Mouse (Mus musculus) heart, adult 18-20 months (tissue): Measurements from ENCODE around the gene Naglu. TPM values are rescaled to one million over a fixed set of nuclear protein-coding genes. Genes with fewer than 3 reads are reported as not detected.
A peak's percentile ranks its signal among the peaks of the same experiment; 100 is the strongest.

Experiments used
- DNase-seq, 2 experiments: peaks; one replicate each; pipeline ENCODE4 v3.0.0; 2021 to 2022; ENCODE audit warnings: mixed read lengths in 1 of 2
- long read RNA-seq, 2 experiments: library from polyadenylated mRNA; stranded (forward); transcript quantifications; one replicate each; pipeline ENCODE4 v2.0.0; 2021
- total RNA-seq, 2 experiments: library from RNA; stranded (reverse); gene quantifications; 2 replicates each; pipeline ENCODE4 v1.2.3; 2021

The Naglu gene
- total RNA-seq: 1 to 10 TPM; 7.2 to 8.4 TPM
- long read RNA-seq, experiment 1, transcript Naglu-201 (6 exons, 2,560 nt): major isoform, 10 of 11 reads
- long read RNA-seq, experiment 1, partial matches to known transcripts: 0 of 11 reads
- long read RNA-seq, experiment 1, other reads (novel, unspliced or antisense): 1 of 11 reads
- long read RNA-seq, experiment 2, partial matches to known transcripts: 0 of 1 reads
- long read RNA-seq, experiment 2, other reads (novel, unspliced or antisense): 0 of 1 reads

DNA sequence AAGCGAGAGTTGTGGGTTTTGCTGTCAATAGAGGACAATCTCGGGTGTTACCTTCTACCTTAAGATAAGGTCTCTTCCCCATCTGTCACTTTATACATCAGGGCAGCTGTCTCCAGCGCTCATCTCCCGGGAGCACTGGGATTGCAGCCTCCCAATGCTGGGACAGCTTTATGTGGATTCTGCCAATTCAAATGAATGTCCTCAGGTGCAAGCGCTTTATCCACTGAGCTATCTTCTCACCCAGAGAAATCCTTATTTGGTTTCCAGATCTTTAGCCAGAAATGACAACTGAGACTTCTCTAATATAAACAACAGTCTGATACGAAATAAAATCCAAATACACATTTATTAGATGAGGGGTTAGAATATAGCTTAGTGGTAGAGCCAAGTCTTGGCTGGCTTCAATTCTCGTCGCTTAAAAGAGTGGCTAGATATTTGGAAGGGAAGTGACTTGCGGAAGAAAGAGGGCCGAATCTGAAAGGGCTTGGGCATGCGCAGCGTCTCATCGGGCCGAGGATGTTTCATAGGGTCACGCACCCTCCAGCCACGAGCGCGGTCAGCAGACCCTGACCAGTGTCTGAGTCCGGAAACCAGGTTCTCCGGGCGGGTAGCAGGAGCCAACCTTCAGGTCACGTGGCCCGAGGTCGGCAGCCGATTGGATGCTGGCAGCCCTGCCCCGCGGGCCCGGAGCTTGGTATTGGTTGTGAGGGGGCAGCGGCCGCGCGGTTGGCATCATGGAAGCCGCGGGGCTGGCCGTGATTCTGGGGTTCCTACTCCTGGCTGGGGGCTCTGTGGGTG lies at the start of gene Naglu:
TSS of gene Naglu (plus strand) at position 622 of the 798 bp plus-strand sequence.
- peak; percentile 96 to 98 for DNase-seq

GRCm38 (mm10) chr11:101023371-101023770 lies 46.4 kb upstream of the Naglu start:
- peak in 1 of 2 experiments; percentile 22 for DNase-seq

GRCm38 (mm10) chr11:101024001-101024400 lies 45.8 kb upstream of the Naglu start:
- no peak for DNase-seq

GRCm38 (mm10) chr11:101027121-101027520 lies 42.7 kb upstream of the Naglu start:
- DNase-seq: no peak

DNA sequence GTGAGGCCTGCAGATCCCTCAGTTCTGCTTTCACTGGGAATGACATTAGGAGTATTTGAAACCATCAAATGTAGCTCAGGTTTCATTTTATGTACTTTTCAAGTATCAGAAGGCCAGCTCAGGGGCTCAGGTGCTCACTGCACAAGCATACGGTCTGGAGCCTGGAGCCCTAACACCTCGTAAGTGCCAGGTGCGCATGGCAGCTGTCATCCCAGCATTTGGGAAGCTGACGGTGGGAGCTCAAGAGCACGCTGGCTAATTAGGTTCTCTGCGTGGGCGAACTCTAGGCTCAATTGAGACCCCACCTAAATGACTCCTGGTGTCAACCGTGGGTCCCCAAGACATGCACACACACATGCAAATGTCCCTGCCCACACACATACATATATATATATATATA lies 40.5 kb upstream of the Naglu start:
- DNase-seq: no peak

- DNase-seq: no peak
Measured at GRCm38 (mm10) chr11:101030136-101030807, 39.5 kb upstream of the Naglu start.

DNA sequence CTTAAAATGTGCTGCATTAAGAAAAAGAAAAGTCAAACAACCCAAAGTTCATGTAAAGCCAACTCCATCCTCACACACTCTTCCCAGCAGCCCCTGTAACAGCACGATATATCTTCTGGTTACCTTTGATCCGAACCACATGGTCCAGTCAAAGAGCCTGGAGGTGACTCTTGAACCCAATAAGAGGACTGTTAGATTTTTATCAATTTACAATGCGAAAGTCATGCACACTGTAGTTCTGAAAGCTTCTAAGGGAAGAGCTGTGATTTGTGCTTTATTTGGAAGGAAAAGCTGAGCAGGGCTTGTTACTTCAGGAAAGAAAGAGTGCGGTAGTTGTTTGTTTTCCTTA lies 39.0 kb upstream of the Naglu start:
- no peak for DNase-seq

DNA sequence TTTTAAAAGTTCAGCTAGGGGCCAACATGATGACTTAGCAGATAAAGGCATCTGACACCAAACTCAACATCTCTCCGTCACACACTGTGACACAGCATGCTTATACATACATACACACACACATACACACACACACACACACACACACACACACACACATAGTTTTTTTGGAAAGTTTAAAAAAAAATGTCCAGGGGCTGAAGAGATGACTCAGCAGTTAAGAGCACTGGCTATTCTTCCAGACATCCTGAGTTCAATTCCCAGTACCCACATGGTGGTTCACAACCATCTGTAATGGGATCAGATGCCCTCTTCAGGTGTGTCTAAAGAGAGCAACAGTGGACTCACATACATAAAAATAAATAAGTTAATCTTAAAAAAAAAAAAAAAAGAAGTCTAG lies 38.3 kb upstream of the Naglu start:
- no peak for DNase-seq

GRCm38 (mm10) chr11:101033856-101034500 lies 35.8 kb upstream of the Naglu start:
- DNase-seq: no peak

GRCm38 (mm10) chr11:101034614-101035327 lies 35.0 kb upstream of the Naglu start:
- DNase-seq: peak in 1 of 2 experiments; percentile 18

DNA sequence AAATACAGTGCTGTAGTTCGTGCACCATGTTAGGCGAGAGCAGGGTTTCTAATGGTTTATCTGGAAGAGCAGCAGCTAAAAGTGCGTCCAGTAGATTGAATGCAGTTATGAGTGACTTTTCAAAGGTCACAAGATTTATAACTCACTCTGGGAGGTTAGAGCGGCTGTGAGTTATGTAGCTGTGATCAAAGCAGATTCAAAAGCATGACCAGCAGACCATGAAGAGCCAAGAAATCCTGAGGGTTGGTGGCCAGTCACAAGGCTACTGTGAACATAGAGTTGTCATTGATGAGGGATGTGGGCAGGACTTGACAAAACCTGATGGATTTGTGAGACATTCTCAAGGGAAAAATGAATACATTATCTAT lies 34.5 kb upstream of the Naglu start:
- DNase-seq: no peak

- DNase-seq: no peak
Measured at GRCm38 (mm10) chr11:101037795-101038194, 32.0 kb upstream of the Naglu start.

DNA sequence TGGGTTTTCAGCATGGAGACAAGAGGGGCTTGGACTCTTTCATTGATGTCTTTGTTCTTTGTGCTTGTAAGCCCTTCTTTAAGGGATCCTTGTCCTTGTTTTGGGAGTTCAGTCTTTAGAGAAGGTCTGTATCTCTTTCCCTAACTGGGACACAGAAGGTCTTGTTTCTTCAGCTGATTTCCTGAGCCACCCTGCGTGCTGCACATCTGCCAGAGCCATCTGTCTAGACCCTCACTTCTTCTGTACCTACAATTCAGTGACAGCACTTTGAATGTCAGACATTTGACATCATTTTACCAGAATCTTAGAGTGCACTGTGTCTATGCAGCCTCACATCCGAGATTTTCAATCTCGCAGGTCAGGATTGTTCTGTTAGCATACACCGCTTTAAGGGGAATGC lies 24.0 kb upstream of the Naglu start:
- DNase-seq: no peak

GRCm38 (mm10) chr11:101046440-101046839 lies 23.4 kb upstream of the Naglu start:
- DNase-seq: no peak

DNA sequence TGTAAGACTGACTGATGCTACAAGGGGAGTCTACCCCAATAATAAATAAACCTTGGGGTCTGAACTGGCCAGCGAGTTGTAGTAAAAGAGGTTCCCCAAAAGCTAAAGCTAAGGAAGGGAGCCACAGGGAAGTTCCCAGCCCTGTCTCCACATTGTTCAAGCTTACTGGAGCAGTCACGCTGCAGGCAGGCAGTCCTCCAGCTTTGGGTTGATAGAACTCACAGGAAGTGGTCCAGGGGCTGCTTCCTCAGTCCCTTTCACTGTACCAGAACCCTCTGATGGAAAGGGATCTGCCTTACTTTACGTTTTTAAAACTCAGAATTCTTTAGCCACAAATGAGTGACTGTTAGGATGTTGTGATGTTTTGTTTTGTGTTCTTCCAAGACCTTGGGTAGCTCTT lies 22.3 kb upstream of the Naglu start:
- DNase-seq: no peak

DNA sequence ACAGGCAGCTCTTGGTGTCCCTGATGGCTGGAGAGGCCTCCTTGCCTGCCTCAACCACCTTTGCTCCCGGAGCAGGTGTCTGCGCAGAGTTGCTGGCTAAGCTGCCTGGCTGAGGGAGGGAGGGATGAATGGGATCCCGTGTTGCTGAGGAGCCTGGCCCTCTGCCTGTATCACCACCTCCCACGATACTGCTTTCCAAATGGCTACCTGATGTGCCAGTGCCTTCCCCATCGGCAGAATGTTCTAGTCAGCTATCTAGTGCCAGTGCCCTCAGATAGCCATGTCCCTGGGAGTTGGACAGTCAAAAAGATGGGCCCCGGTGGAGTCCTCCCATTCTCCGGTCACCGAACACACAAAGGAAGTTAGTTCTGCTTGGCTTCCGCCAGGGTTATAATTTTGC lies 19.5 kb upstream of the Naglu start:
- no peak for DNase-seq

DNA sequence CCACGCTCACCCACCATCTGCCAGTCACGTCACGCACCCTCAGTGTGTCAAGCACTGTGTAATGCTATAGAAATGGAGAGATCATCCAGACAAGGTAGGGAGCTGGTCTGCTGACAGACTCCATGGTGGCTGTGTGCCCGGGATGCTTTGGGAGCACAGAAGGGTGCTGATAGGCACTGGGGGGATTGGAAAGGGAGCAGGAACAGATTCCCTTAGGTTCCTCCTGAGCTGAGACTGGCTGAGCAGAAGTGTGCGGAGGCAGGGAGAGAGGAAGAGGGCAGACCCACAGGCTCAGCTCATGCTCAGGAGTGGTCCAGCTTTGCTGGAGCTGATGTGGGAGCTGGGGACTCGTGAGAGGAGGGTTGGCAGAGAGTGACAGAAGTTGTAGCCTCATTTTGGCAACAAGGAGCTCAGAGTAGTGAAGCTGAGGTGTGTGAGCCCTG lies 18.7 kb upstream of the Naglu start:
- DNase-seq: no peak

DNA sequence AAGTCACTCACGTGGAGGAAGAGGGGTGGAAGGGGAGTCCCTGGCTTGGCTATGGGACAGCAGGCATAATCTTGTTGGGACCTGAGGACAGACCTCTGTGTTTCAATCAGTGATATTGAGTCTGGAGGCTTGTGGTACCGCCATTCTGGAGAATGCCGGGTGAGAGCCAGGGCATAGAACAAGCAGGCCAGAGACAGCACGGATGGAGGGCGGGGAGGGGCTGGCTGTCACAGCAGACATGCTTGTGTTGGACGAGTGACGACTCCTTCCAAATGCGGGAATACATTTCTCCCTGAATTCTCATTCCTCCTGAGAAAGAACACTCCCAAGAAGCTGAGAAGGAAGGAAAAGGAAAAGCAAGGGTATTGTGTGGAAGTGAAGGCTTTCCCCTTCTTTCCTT lies 18.2 kb upstream of the Naglu start:
- no peak for DNase-seq

- peak; percentile 81 to 84 for DNase-seq
Measured at GRCm38 (mm10) chr11:101052751-101053473, 16.9 kb upstream of the Naglu start.

- no peak for DNase-seq
Measured at GRCm38 (mm10) chr11:101053974-101054373, 15.8 kb upstream of the Naglu start.

DNA sequence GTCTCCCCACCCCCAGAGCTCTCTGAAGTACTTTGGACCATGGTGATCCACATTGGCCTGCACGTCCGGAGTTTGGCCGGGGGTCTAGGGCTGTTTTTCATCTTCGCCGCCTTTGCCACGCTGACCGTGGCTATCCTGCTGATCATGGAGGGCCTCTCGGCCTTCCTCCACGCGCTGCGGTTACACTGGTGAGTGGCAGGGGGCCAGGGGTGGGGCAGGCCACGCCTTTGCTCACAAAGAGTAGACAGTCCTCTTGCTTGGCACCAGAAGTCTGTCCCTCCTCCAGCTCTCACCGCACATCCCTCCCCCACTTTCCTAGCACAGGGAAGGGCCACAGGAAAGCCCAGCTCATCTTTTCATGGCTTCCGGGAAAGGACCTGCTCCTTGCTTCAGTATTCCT lies 14.4 kb upstream of the Naglu start:
- DNase-seq: no peak
